Comparison of ENCODE assay signal across 10 mouse cellular contexts in the genomic region with DNA sequence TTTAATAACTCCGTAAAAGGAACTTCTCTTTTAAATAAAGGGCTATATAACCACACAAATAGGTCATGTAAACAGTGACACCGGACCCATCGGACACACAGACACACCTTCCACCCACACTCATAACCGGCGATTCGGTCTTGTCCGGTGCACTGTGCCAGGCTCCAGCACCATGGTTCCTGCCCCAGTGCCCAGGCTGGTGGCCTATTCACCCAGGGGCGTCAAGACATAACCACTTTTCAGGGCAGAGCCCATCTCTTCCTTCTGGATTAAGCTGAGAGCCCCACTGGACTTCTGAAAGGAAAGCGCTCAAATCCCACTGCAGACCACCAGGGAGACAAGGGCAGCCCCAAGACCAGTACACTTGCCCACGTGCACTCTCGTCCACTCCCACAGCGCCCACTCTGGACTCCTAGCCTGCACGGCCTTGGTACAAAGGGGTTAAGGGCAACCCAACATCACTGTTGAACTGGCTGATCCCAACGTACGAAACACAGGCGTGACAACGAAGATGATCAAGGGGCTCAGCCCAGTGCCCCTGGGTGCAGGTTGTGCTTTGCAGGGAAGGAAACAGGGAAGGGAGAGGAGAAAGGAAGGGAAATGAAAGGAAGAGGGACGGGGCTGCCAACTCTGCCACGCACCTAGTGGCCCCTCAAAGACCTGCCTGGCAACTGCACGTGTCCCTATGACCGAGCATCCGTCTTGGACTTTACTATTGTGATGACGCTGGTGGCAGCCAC. TPM values are rescaled to one million over a fixed set of nuclear protein-coding genes. Genes with fewer than 3 reads are reported as not detected.
DNase-seq lines count a peak whose midpoint lies in the region; ATAC-seq and TF ChIP-seq lines count a peak whose summit lies in the region.
"Had no signal": no experiment of that assay in that cellular context is flagged by ENCODE, and none has a peak within 500 bp of the region (broad histone marks: within the 10 kb centered on the region; RNA-seq: fewer than 3 reads in every experiment).

No protein-coding gene starts in this region.

- H3K27ac ChIP-seq in kidney, embryonic 15.5 days: 0 out of 2 replicates have a peak overlapping the region, but pooled peaks have one; percentile 15
- no peak overlapping the region for H3K27ac ChIP-seq in ES-E14 (ENCODE audit: insufficient read depth, low read depth, low read length, poor library complexity, severe bottlenecking)
- H3K27ac ChIP-seq in liver, embryonic 14.5 days: peak overlapping the region; percentile 99

- no peaks in the 10 kb centered on the region for H3K9me3 ChIP-seq in kidney, embryonic 15.5 days (replicated peaks)
- H3K9me3 ChIP-seq in ES-E14 (ENCODE audit: control insufficient read depth, insufficient read depth, low read depth, low read length): no peaks in the 10 kb centered on the region
- H3K9me3 ChIP-seq in liver, embryonic 14.5 days (ENCODE audit: control insufficient read depth, low read length): no peaks in the 10 kb centered on the region

- no peaks in the 10 kb centered on the region for H3K27me3 ChIP-seq in kidney, embryonic 15.5 days
- H3K27me3 ChIP-seq in liver, embryonic 14.5 days (ENCODE audit: control insufficient read depth, insufficient read depth, low read length): no peaks in the 10 kb centered on the region

- peaks cover 31% of the 10 kb centered on the region for H3K36me3 ChIP-seq in kidney, embryonic 15.5 days
- peaks cover 23% of the 10 kb centered on the region for H3K36me3 ChIP-seq in ES-E14 (ENCODE audit: control insufficient read depth, insufficient read depth, low read length, poor library complexity, severe bottlenecking)
- peaks cover 9% of the 10 kb centered on the region for H3K36me3 ChIP-seq in liver, embryonic 14.5 days (replicated peaks; ENCODE audit: control insufficient read depth, insufficient read depth, low read depth)

- no peak for ATAC-seq in kidney, embryonic 15.5 days (replicated peaks; ENCODE audit: low FRiP score)
- no peak for ATAC-seq in liver, embryonic 14.5 days (ENCODE audit: insufficient read depth)
- ATAC-seq: forebrain, embryonic 14.5 days; hindbrain, postnatal 0 days; midbrain, embryonic 16.5 days had no signal

- H3K4me3 ChIP-seq in kidney, embryonic 15.5 days (replicated peaks): no peak overlapping the region
- 0 out of 4 replicates have a peak overlapping the region, but pooled peaks of 1 of the 2 experiments have one; percentile 24 for H3K4me3 ChIP-seq in ES-E14 (ENCODE audit: insufficient read depth in 1 of 2, low read depth in 1 of 2, low read length in 2 of 2, poor library complexity in 1 of 2, severe bottlenecking in 1 of 2)
- H3K4me3 ChIP-seq in liver, embryonic 14.5 days (ENCODE audit: insufficient read depth in 1 of 2, low read depth in 2 of 2, low read length in 2 of 2): peak overlapping the region; percentile 4 to 89

- no peak for DNase-seq in kidney, adult 18-20 months
- peak; percentile 40 for DNase-seq in A20 (ENCODE audit: low read depth, low spot score)
- DNase-seq in ES-E14 (ENCODE audit: low read depth, low spot score): no peak
- DNase-seq in liver, embryonic 14.5 days (ENCODE audit: low read depth in 3 of 3, low spot score in 3 of 3): no peak
- DNase-seq in left cerebral cortex, adult 11 months (ENCODE audit: low spot score): no peak
- DNase-seq in layer of hippocampus, postnatal 14 days (ENCODE audit: low spot score in 2 of 2): no peak

- in situ Hi-C loops in ES-E14 (cut with MboI; ENCODE audit: low sequenced_read_pairs in 2 of 2, unreplicated experiment in 2 of 2): no loop called here

- H3K9ac ChIP-seq in kidney, embryonic 15.5 days: 0 out of 2 replicates have a peak overlapping the region, but pooled peaks have one; percentile 27
- H3K9ac ChIP-seq in ES-E14 (ENCODE audit: insufficient read depth, low read depth, low read length, poor library complexity, severe bottlenecking): peak overlapping the region; percentile 61; the same call in 1 of the 2 replicates
- H3K9ac ChIP-seq in liver, embryonic 14.5 days (replicated peaks): peak overlapping the region; percentile 99; the same call in 1 of the 2 replicates

- 0 out of 2 replicates have a peak overlapping the region, but pooled peaks have one; percentile 90 for H3K4me2 ChIP-seq in kidney, embryonic 15.5 days
- peak overlapping the region; percentile 75 for H3K4me2 ChIP-seq in liver, embryonic 14.5 days (ENCODE audit: low read depth)

- no peak for TF ChIP-seq EP300 in liver, embryonic 14.5 days (IDR thresholded peaks at IDR 0.05; ENCODE audit: low read depth)

- 93% methylated on average over 23 of the region's 23 CpGs for WGBS in kidney, embryonic 15.5 days
- WGBS in liver, embryonic 14.5 days (ENCODE audit: insufficient replicate concordance): 84% methylated on average over 23 of the region's 23 CpGs

- peak; percentile 2; the same call in 1 of the 2 replicates for TF ChIP-seq CTCF in liver, embryonic 14.5 days (IDR thresholded peaks at IDR 0.05; ENCODE audit: low read depth)

- H3K4me1 ChIP-seq in kidney, embryonic 15.5 days: peaks cover 56% of the 10 kb centered on the region
- H3K4me1 ChIP-seq in ES-E14 (ENCODE audit: control insufficient read depth in 2 of 2, insufficient read depth in 2 of 2, low read length in 2 of 2, poor library complexity in 1 of 2): peaks cover 2 to 33% of the 10 kb centered on the region in 2 experiments; a peak in 3 of 4 replicates
- H3K4me1 ChIP-seq in liver, embryonic 14.5 days (replicated peaks; ENCODE audit: control insufficient read depth in 2 of 2, insufficient read depth in 2 of 2, low read length in 1 of 2): peaks cover 39 to 53% of the 10 kb centered on the region in 2 experiments

TF ChIP-seq in ES-E14, 5 proteins besides CTCF, POLR2A, EP300 and RAD21:
- TF ChIP-seq HCFC1 (IDR thresholded peaks at IDR 0.05; ENCODE audit: borderline replicate concordance, insufficient read depth, low read length) (no peak), CHD2 (IDR thresholded peaks at IDR 0.05; ENCODE audit: low read depth, low read length) (no peak), ZNF384 (IDR thresholded peaks at IDR 0.05; ENCODE audit: low read depth, low read length) (no peak), ZC3H11A (IDR thresholded peaks at IDR 0.05; ENCODE audit: borderline replicate concordance, low read depth, low read length) (no peak), MAFK (IDR thresholded peaks at IDR 0.05; ENCODE audit: insufficient read depth, low read depth, low read length) (no peak)
TF ChIP-seq in ES-E14: peak in this region for 0.

RNA-seq across cellular contexts. Expression of a gene that starts 3.7 kb away (rescaled TPM):
- polyA plus RNA-seq in kidney, embryonic 15.5 days (2015; fragmentation: Nextera tagmentation; extraction: Ambion mirVana): 32.7 and 33.9 TPM in 2 replicates
- 29.4 and 33.2 TPM in 2 replicates for total RNA-seq in ES-E14 (2012; rRNA removed)
- 27.6 and 30.8 TPM in 2 replicates for polyA plus RNA-seq in liver, embryonic 14.5 days (2012; rRNA removed)
- 22.0 and 26.3 TPM in 2 replicates for polyA plus RNA-seq in liver, embryonic 14.5 days (2014; fragmentation: Nextera tagmentation; extraction: Ambion mirVana)
- total RNA-seq in layer of hippocampus, postnatal 14 days (2021): 10 to 100 TPM; 35.0 to 35.4 TPM

RNA-seq across cellular contexts. Expression of a gene that starts 4.6 kb away (rescaled TPM):
- 32.2 and 35.9 TPM in 2 replicates for polyA plus RNA-seq in kidney, embryonic 15.5 days (2015; fragmentation: Nextera tagmentation; extraction: Ambion mirVana)
- total RNA-seq in ES-E14 (2012; rRNA removed): 42.6 and 48.4 TPM in 2 replicates
- 29.5 and 30.9 TPM in 2 replicates for polyA plus RNA-seq in liver, embryonic 14.5 days (2012; rRNA removed)
- polyA plus RNA-seq in liver, embryonic 14.5 days (2014; fragmentation: Nextera tagmentation; extraction: Ambion mirVana): 20.9 and 25.9 TPM in 2 replicates
- total RNA-seq in layer of hippocampus, postnatal 14 days (2021): 10 to 100 TPM; 85.5 to 89.8 TPM

RNA-seq across cellular contexts. Expression of a gene that starts 11.0 kb away (rescaled TPM):
- polyA plus RNA-seq in kidney, embryonic 15.5 days (2015; fragmentation: Nextera tagmentation; extraction: Ambion mirVana): 118 and 140 TPM in 2 replicates
- 88.6 and 188 TPM in 2 replicates for total RNA-seq in ES-E14 (2012; rRNA removed)
- 127 and 135 TPM in 2 replicates for polyA plus RNA-seq in liver, embryonic 14.5 days (2012; rRNA removed)
- 86.2 and 99.6 TPM in 2 replicates for polyA plus RNA-seq in liver, embryonic 14.5 days (2014; fragmentation: Nextera tagmentation; extraction: Ambion mirVana)
- 100 to 1,000 TPM; 150 TPM for total RNA-seq in layer of hippocampus, postnatal 14 days (2021)

RNA-seq across cellular contexts. Expression of a gene that starts 14.8 kb away (rescaled TPM):
- polyA plus RNA-seq in kidney, embryonic 15.5 days (2015; fragmentation: Nextera tagmentation; extraction: Ambion mirVana): 25.4 and 29.3 TPM in 2 replicates
- 19.0 and 19.6 TPM in 2 replicates for total RNA-seq in ES-E14 (2012; rRNA removed)
- polyA plus RNA-seq in liver, embryonic 14.5 days (2012; rRNA removed): 4.0 and 4.3 TPM in 2 replicates
- polyA plus RNA-seq in liver, embryonic 14.5 days (2014; fragmentation: Nextera tagmentation; extraction: Ambion mirVana): 4.8 and 5.1 TPM in 2 replicates
- 1 to 10 TPM; 4.7 to 5.1 TPM for total RNA-seq in layer of hippocampus, postnatal 14 days (2021)

RNA-seq across cellular contexts. Expression of a gene that starts 19.2 kb away (rescaled TPM):
- polyA plus RNA-seq in kidney, embryonic 15.5 days (2015; fragmentation: Nextera tagmentation; extraction: Ambion mirVana): 0.28 and 0.29 TPM in 2 replicates
- total RNA-seq in ES-E14 (2012; rRNA removed): 0.63 TPM in 1 of 2 replicates, not detected in the other
- 0.07 and 0.13 TPM in 2 replicates for polyA plus RNA-seq in liver, embryonic 14.5 days (2012; rRNA removed)
- 0.67 and 1.0 TPM in 2 replicates for polyA plus RNA-seq in liver, embryonic 14.5 days (2014; fragmentation: Nextera tagmentation; extraction: Ambion mirVana)
- 1 to 10 TPM; 3.0 to 3.5 TPM for total RNA-seq in layer of hippocampus, postnatal 14 days (2021)

Comparison
In these comparisons a context has a peak if more than half of its experiments do, and no peak if none do; other contexts are left out.
1. H3K9ac ChIP-seq: peak in every context shown above with its lines; median percentile 99 in liver, embryonic 14.5 days; 61 in ES-E14; 27 in kidney, embryonic 15.5 days.